Mouse (Mus musculus): Measurements from ENCODE around the gene Srsf11. TPM values are rescaled to one million over a fixed set of nuclear protein-coding genes. Genes with fewer than 3 reads are reported as not detected.

Srsf11 gene
- total RNA-seq, 4 experiments from 2014 or later = 32.2 to 45.6 (median 37.9) TPM

DNA sequence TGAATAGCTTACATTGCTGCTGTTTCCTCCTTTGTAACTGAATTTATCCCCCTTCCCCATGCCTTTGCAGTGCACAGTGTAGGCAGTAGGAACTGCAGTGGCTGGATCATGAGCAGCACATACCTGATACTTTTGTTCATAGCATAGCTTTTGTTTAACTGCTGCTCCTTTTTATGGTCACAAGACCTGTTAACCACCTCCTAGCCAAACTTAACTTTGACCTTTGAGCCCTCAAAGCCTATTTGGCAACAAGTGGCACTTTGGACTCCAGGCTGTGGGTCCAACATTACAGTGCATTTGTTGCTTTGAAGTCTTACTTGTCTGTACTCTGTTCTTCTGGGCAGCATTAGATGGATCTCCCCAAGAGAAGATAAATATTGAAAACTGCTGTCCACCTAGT lies 43.1 kb downstream of the Srsf11 start:
- no peak for DNase-seq (ENCODE audit: low spot score)

GRCm38 (mm10) chr3:157979619-157980018 lies 56.8 kb downstream of the Srsf11 start:
- no peak for DNase-seq (ENCODE audit: low spot score)

DNA sequence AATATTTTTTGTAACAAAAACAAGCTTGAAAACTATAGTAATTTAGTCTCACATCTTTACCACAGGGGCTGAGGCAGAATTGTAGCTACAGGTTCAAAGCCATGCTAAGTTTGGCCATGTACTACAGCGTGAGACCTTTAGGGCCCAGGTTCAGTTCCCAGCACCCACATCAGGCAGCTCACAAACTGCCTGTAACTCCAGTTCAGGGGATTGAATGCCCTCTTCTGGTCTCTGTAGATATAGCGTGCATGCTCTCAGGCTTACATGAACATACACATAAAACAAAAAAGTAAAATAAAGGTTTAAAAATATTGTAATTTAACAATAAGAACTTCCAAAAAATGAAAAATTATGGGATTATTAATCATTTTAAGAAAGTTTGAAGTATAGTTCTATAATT lies 63.2 kb downstream of the Srsf11 start:
- no peak for DNase-seq (ENCODE audit: low spot score)

- no peak for DNase-seq (ENCODE audit: low spot score)
These were observed 65.3 kb downstream of the Srsf11 start for GRCm38 (mm10) chr3:157971151-157971550.

Other genes starting within 250 kb of the Srsf11 start
- gene Cth, start 111.6 kb downstream of the Srsf11 start, total RNA-seq (2022) = 1 to 10 TPM; 2.4 to 6.0 (median 4.6) TPM
- gene Ankrd13c, start 89.4 kb downstream of the Srsf11 start, total RNA-seq (2022) = 10 to 100 TPM; 24.3 to 30.1 (median 28.5) TPM
- 10 to 100 TPM in 3 of 4 experiments, 1 to 10 TPM in 1; 9.5 to 12.8 (median 11.5) TPM for gene Lrrc40, start within 50 bp of the Srsf11 start, total RNA-seq (2022)

Data from heart, adult 8-10 months (tissue).